In genomic region chr19:21654788-21655187, GRCm38 (mm10) we compare ENCODE assay signal across 8 mouse cellular contexts. TPM values are rescaled to one million over a fixed set of nuclear protein-coding genes. Genes with fewer than 3 reads are reported as not detected.
DNase-seq lines count a peak whose midpoint lies in the region; ATAC-seq and TF ChIP-seq lines count a peak whose summit lies in the region.

No protein-coding gene starts in this region.

- H3K36me3 ChIP-seq in lung, embryonic 14.5 days (ENCODE audit: insufficient read depth): no peaks in the 10 kb centered on the region
- no peaks in the 10 kb centered on the region for H3K36me3 ChIP-seq in limb, embryonic 10.5 days
- H3K36me3 ChIP-seq in neural tube, embryonic 14.5 days (ENCODE audit: control insufficient read depth, insufficient read depth, low read length): no peaks in the 10 kb centered on the region

- H3K9ac ChIP-seq in lung, embryonic 14.5 days: no peak overlapping the region; the same call in 1 of the 2 replicates
- H3K9ac ChIP-seq in neural tube, embryonic 14.5 days (replicated peaks; ENCODE audit: low read depth, low read length): peak overlapping the region; percentile 45

- no peak for ATAC-seq in lung, embryonic 14.5 days (ENCODE audit: insufficient read depth)
- no peak for ATAC-seq in neural tube, embryonic 14.5 days (ENCODE audit: low read depth)

- H3K4me2 ChIP-seq in lung, embryonic 14.5 days: peak overlapping the region; percentile 84
- peak overlapping the region; percentile 65 for H3K4me2 ChIP-seq in neural tube, embryonic 14.5 days (ENCODE audit: low read depth, low read length)

- H3K4me1 ChIP-seq in lung, embryonic 14.5 days (ENCODE audit: insufficient read depth): 0 out of 2 replicates have a peak, but pooled peaks cover 6% of the 10 kb centered on the region
- H3K4me1 ChIP-seq in embryonic fibroblast, embryonic 13.5 days (ENCODE audit: control insufficient read depth, insufficient read depth, low read length): peaks cover 6% of the 10 kb centered on the region
- H3K4me1 ChIP-seq in limb, embryonic 10.5 days: peaks cover 19% of the 10 kb centered on the region
- peaks cover 18% of the 10 kb centered on the region for H3K4me1 ChIP-seq in neural tube, embryonic 14.5 days (ENCODE audit: control insufficient read depth, insufficient read depth, low read length)

- DNase-seq in lung, embryonic 14.5 days: no peak
- DNase-seq in lung, postnatal 14 days: no peak
- DNase-seq in limb, embryonic 10.5 days (ENCODE audit: low spot score): no peak
- DNase-seq in adrenal gland, adult 8-10 months: no peak
- no peak for DNase-seq in layer of hippocampus, postnatal 25 days (ENCODE audit: extremely low spot score in 1 of 2, low spot score in 1 of 2)
- DNase-seq in gastrocnemius, adult 18-20 months (ENCODE audit: low spot score): no peak

- no peak for TF ChIP-seq CTCF in lung, embryonic 14.5 days (IDR thresholded peaks at IDR 0.05; ENCODE audit: low read depth)
- TF ChIP-seq CTCF in embryonic fibroblast, embryonic 13.5 days (IDR thresholded peaks at IDR 0.05; ENCODE audit: borderline replicate concordance, insufficient read depth, low read length): no peak

- no peak for TF ChIP-seq POLR2A in embryonic fibroblast, embryonic 13.5 days (IDR thresholded peaks at IDR 0.05; ENCODE audit: low read depth, low read length)

- 58% methylated on average over 7 of the region's 7 CpGs for WGBS in lung, embryonic 14.5 days
- 93% methylated on average over 7 of the region's 7 CpGs for WGBS in limb, embryonic 10.5 days
- 45% methylated on average over 7 of the region's 7 CpGs for WGBS in neural tube, embryonic 14.5 days

- no peak overlapping the region for H3K27ac ChIP-seq in lung, embryonic 14.5 days (ENCODE audit: low read depth)
- no peak overlapping the region for H3K27ac ChIP-seq in embryonic fibroblast, embryonic 13.5 days (ENCODE audit: insufficient read depth, low read length)
- no peak overlapping the region for H3K27ac ChIP-seq in limb, embryonic 10.5 days
- no peak overlapping the region for H3K27ac ChIP-seq in neural tube, embryonic 14.5 days (ENCODE audit: low read depth, low read length)

- H3K27me3 ChIP-seq in lung, embryonic 14.5 days (ENCODE audit: insufficient read depth, low read length): no peaks in the 10 kb centered on the region
- H3K27me3 ChIP-seq in limb, embryonic 10.5 days (ENCODE audit: low read depth, poor library complexity, severe bottlenecking): no peaks in the 10 kb centered on the region
- no peaks in the 10 kb centered on the region for H3K27me3 ChIP-seq in neural tube, embryonic 14.5 days (ENCODE audit: control insufficient read depth, insufficient read depth, low read length)

- H3K9me3 ChIP-seq in lung, embryonic 14.5 days (ENCODE audit: low read depth, low read length): no peaks in the 10 kb centered on the region
- H3K9me3 ChIP-seq in limb, embryonic 10.5 days (replicated peaks): no peaks in the 10 kb centered on the region
- H3K9me3 ChIP-seq in neural tube, embryonic 14.5 days (ENCODE audit: control insufficient read depth, low read length): no peaks in the 10 kb centered on the region

- H3K4me3 ChIP-seq in lung, embryonic 14.5 days (ENCODE audit: low read depth, low read length): peak overlapping the region; percentile 86
- peak overlapping the region; percentile 72 for H3K4me3 ChIP-seq in embryonic fibroblast, embryonic 13.5 days (ENCODE audit: insufficient read depth, low read length)
- H3K4me3 ChIP-seq in limb, embryonic 10.5 days: peak overlapping the region; percentile 95
- peak overlapping the region; percentile 83 for H3K4me3 ChIP-seq in neural tube, embryonic 14.5 days (ENCODE audit: low read depth, low read length)

RNA-seq across cellular contexts. Expression of gene Abhd17b, which starts 1.8 kb away (rescaled TPM):
- polyA plus RNA-seq in lung, embryonic 14.5 days (2014; fragmentation: Nextera tagmentation; extraction: Ambion mirVana): 36.0 and 38.3 TPM in 2 replicates
- polyA plus RNA-seq in embryonic fibroblast, embryonic 13.5 days (2011; ENCODE audit: insufficient read length, low read depth, missing spikeins): 23.2 and 25.6 TPM in 2 replicates
- 23.8 and 28.8 TPM in 2 replicates for polyA plus RNA-seq in limb, embryonic 10.5 days (2016; fragmentation: Nextera tagmentation; extraction: Ambion mirVana)
- polyA plus RNA-seq in neural tube, embryonic 14.5 days (2014; fragmentation: Nextera tagmentation; extraction: Ambion mirVana): 56.0 and 61.7 TPM in 2 replicates
- total RNA-seq in adrenal gland, adult 8-10 months (2022): 10 to 100 TPM; 35.8 to 46.8 (median 41.4) TPM
- 10 to 100 TPM; 53.3 to 56.3 TPM for total RNA-seq in layer of hippocampus, postnatal 25 days (2021)
- total RNA-seq in gastrocnemius, adult 18-20 months (2021): 10 to 100 TPM; 15.7 to 17.1 TPM

RNA-seq across cellular contexts. Expression of gene 1110059E24Rik, which starts 2.0 kb away (rescaled TPM):
- 64.8 and 74.4 TPM in 2 replicates for polyA plus RNA-seq in lung, embryonic 14.5 days (2014; fragmentation: Nextera tagmentation; extraction: Ambion mirVana)
- 28.4 and 38.7 TPM in 2 replicates for polyA plus RNA-seq in embryonic fibroblast, embryonic 13.5 days (2011; ENCODE audit: insufficient read length, low read depth, missing spikeins)
- 76.9 and 78.0 TPM in 2 replicates for polyA plus RNA-seq in limb, embryonic 10.5 days (2016; fragmentation: Nextera tagmentation; extraction: Ambion mirVana)
- polyA plus RNA-seq in neural tube, embryonic 14.5 days (2014; fragmentation: Nextera tagmentation; extraction: Ambion mirVana): 53.2 and 64.9 TPM in 2 replicates
- total RNA-seq in adrenal gland, adult 8-10 months (2022): 10 to 100 TPM; 23.9 to 42.9 (median 36.7) TPM
- 10 to 100 TPM; 24.8 to 25.5 TPM for total RNA-seq in layer of hippocampus, postnatal 25 days (2021)
- 1 to 10 TPM; 7.8 to 8.1 TPM for total RNA-seq in gastrocnemius, adult 18-20 months (2021)
